9 mouse cellular contexts compared by ENCODE assay signal in genomic region chr8:8623486-8623885, GRCm38 (mm10). TPM values are rescaled to one million over a fixed set of nuclear protein-coding genes. Genes with fewer than 3 reads are reported as not detected.
DNase-seq lines count a peak whose midpoint lies in the region; ATAC-seq lines count a peak whose summit lies in the region.
"Had no signal": no experiment of that assay in that cellular context is flagged by ENCODE, and none has a peak within 500 bp of the region (broad histone marks: within the 10 kb centered on the region; RNA-seq: fewer than 3 reads in every experiment).

No protein-coding gene starts in this region.

- intact Hi-C loops in left cerebral cortex, postnatal 4 days (cut with DNase I): loop anchor here (5.0 kb wide), 1 partner anchor 34 kb away; no protein-coding TSS in a partner anchor

- ATAC-seq in hematopoietic stem cell, adult 5-6 weeks (replicated peaks in 1 of 2; ENCODE audit: insufficient read depth in 1 of 2, low FRiP score in 2 of 2, low TSS enrichment in 1 of 2, low read depth in 1 of 2, poor library complexity in 2 of 2, severe bottlenecking in 2 of 2): peak; percentile 88 to 92

- peak; percentile 28 for DNase-seq in adrenal gland, postnatal 14 days
- DNase-seq in adrenal gland, adult 18-20 months (ENCODE audit: low spot score in 2 of 2): no peak
- DNase-seq in left cerebral cortex, postnatal 4 days: peak; percentile 25
- no peak for DNase-seq in left cerebral cortex, adult 11 months (ENCODE audit: low spot score)
- peak; percentile 59 for DNase-seq in lung, postnatal 25 days (ENCODE audit: low spot score)
- no peak for DNase-seq in testis, postnatal 10 days (ENCODE audit: low spot score)
- no peak for DNase-seq in cerebellum, adult 11 months
- DNase-seq: liver, embryonic 13.5 days had no signal

RNA-seq across cellular contexts. Expression of gene Efnb2, which starts 37.6 kb away (rescaled TPM):
- total RNA-seq in adrenal gland, postnatal 14 days (2021): 31.5 and 31.6 TPM in 2 replicates
- 10 to 100 TPM; 14.0 to 24.0 TPM for total RNA-seq in adrenal gland, adult 18-20 months (2021)
- total RNA-seq in left cerebral cortex, postnatal 4 days (2021): 100 to 1,000 TPM; 151 to 153 TPM
- total RNA-seq in hematopoietic stem cell, adult 5-6 weeks (2017): 0.88 and 0.89 TPM in 2 replicates

Comparison
In these comparisons a context has a peak if more than half of its experiments do, and no peak if none do; other contexts are left out.
1. DNase-seq: peak in adrenal gland, postnatal 14 days (single experiment), left cerebral cortex, postnatal 4 days (single experiment) and lung, postnatal 25 days (single experiment); none in adrenal gland, adult 18-20 months (0 of 2), left cerebral cortex, adult 11 months (single experiment), testis, postnatal 10 days (single experiment) and cerebellum, adult 11 months (single experiment).